Comparison of ENCODE assay signal across 17 mouse cellular contexts in the genomic region with DNA sequence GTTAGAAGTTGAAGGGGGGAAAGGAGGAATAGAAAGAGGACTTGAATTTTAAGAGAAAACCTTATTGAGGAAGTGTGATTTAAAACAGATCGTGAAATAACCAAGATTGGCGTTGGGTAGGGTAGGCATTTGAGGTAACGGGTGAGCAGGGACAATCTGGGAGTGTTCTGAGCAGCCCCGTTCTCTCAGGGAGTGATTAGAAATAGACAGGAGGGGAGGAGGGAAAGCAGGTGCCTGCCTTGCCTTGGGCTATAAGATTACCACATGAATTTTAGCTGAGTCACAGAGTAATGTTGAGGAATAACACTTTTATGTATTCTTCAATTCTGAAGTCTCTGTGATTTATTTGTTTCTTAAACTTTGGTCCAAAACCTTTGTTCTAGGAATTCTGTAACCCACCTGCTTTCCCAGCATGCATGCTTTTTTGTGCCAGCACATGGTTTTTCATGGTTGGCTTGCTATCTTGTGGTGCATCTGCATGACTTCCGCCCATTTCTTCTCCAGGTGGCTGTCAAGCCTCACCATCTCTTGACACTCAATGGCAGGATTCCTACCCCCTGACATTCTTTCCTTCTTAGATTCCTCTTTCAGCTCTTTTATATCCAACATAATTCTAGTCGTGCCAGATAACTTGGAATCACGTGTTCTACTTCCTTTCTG.
DNase-seq lines count a peak whose midpoint lies in the region; ATAC-seq and TF ChIP-seq lines count a peak whose summit lies in the region.
"Had no signal": no experiment of that assay in that cellular context is flagged by ENCODE, and none has a peak within 500 bp of the region (broad histone marks: within the 10 kb centered on the region; RNA-seq: fewer than 3 reads in every experiment).

No protein-coding gene starts in this region.

- H3K4me1 ChIP-seq in thymus, adult 2 months (replicated peaks; ENCODE audit: control insufficient read depth, insufficient read depth, low read length): peaks cover 2% of the 10 kb centered on the region; the same call in 1 of the 2 replicates
- H3K4me1 ChIP-seq in heart, embryonic 10.5 days: peaks cover 14% of the 10 kb centered on the region
- no peaks in the 10 kb centered on the region for H3K4me1 ChIP-seq in kidney, embryonic 14.5 days (ENCODE audit: control insufficient read depth, insufficient read depth, low read length)
- H3K4me1 ChIP-seq: hindbrain, embryonic 15.5 days; liver, embryonic 15.5 days had no signal

- peak; percentile 19 for DNase-seq in thymus, adult 2 months
- DNase-seq in thymus, adult 18-20 months: no peak
- peak; percentile 47 for DNase-seq in cerebellum, adult 8-10 months
- peak; percentile 24 for DNase-seq in thymus, postnatal 4 days
- no peak for DNase-seq in layer of hippocampus, postnatal 25 days (ENCODE audit: extremely low spot score in 1 of 2, low spot score in 1 of 2)
- no peak for DNase-seq in heart, embryonic 10.5 days (ENCODE audit: low spot score)
- DNase-seq: heart, postnatal 10 days; kidney, adult 18-20 months; kidney, postnatal 36 days; lung, postnatal 14 days had no signal

- H3K36me3 ChIP-seq in thymus, adult 2 months (ENCODE audit: control insufficient read depth, insufficient read depth, low read length): no peaks in the 10 kb centered on the region
- H3K36me3 ChIP-seq in heart, embryonic 10.5 days: no peaks in the 10 kb centered on the region
- H3K36me3 ChIP-seq in kidney, embryonic 14.5 days (ENCODE audit: control insufficient read depth, insufficient read depth, low read length): no peaks in the 10 kb centered on the region
- H3K36me3 ChIP-seq: forebrain, embryonic 10.5 days; hindbrain, embryonic 15.5 days; limb, embryonic 12.5 days; liver, embryonic 15.5 days; midbrain, embryonic 13.5 days had no signal

- no peak overlapping the region for H3K4me3 ChIP-seq in thymus, adult 2 months (ENCODE audit: control insufficient read depth, insufficient read depth, low read length)
- H3K4me3 ChIP-seq in heart, embryonic 10.5 days: no peak overlapping the region
- no peak overlapping the region for H3K4me3 ChIP-seq in kidney, embryonic 14.5 days (ENCODE audit: low read length)
- H3K4me3 ChIP-seq: forebrain, embryonic 10.5 days; hindbrain, embryonic 15.5 days; limb, embryonic 12.5 days; liver, embryonic 15.5 days; midbrain, embryonic 13.5 days had no signal

- H3K4me2 ChIP-seq in kidney, embryonic 14.5 days (replicated peaks; ENCODE audit: low read depth, low read length): no peak overlapping the region
- H3K4me2 ChIP-seq: hindbrain, embryonic 15.5 days; limb, embryonic 12.5 days; liver, embryonic 15.5 days; midbrain, embryonic 13.5 days had no signal

- 45% methylated on average over 7 of the region's 7 CpGs for WGBS in thymus, adult 2 months
- 59% methylated on average over 7 of the region's 7 CpGs for WGBS in heart, embryonic 10.5 days
- 75% methylated on average over 7 of the region's 7 CpGs for WGBS in kidney, embryonic 14.5 days

- TF ChIP-seq CTCF in thymus, adult 2 months (IDR thresholded peaks at IDR 0.05; ENCODE audit: borderline replicate concordance, control insufficient read depth, extremely low read depth, insufficient read depth, low read length, poor library complexity): no peak

- TF ChIP-seq POLR2A in thymus, adult 2 months (IDR thresholded peaks at IDR 0.05; ENCODE audit: control insufficient read depth, extremely low read depth, insufficient read depth, low read length, poor library complexity): no peak

- ATAC-seq in megakaryocyte, adult 5-6 weeks (ENCODE audit: poor library complexity, severe bottlenecking): peak; percentile 35; the same call in 1 of the 2 replicates
- ATAC-seq in kidney, embryonic 14.5 days (ENCODE audit: low FRiP score, low TSS enrichment): no peak
- ATAC-seq: midbrain, embryonic 13.5 days had no signal

- H3K9me3 ChIP-seq in heart, embryonic 10.5 days: no peaks in the 10 kb centered on the region
- no peaks in the 10 kb centered on the region for H3K9me3 ChIP-seq in kidney, embryonic 14.5 days (ENCODE audit: control insufficient read depth, low read length)
- H3K9me3 ChIP-seq: forebrain, embryonic 10.5 days; hindbrain, embryonic 15.5 days; limb, embryonic 12.5 days; liver, embryonic 15.5 days; midbrain, embryonic 13.5 days had no signal

- no peaks in the 10 kb centered on the region for H3K27me3 ChIP-seq in thymus, adult 2 months (ENCODE audit: control insufficient read depth, insufficient read depth, low read length)
- H3K27me3 ChIP-seq in heart, embryonic 10.5 days (ENCODE audit: insufficient read depth, poor library complexity, severe bottlenecking): no peaks in the 10 kb centered on the region
- H3K27me3 ChIP-seq in kidney, embryonic 14.5 days (ENCODE audit: control insufficient read depth, insufficient read depth, low read length): no peaks in the 10 kb centered on the region
- H3K27me3 ChIP-seq: hindbrain, embryonic 15.5 days; limb, embryonic 12.5 days; liver, embryonic 15.5 days; midbrain, embryonic 13.5 days had no signal

- H3K27ac ChIP-seq in thymus, adult 2 months (ENCODE audit: control insufficient read depth, insufficient read depth, low read length): no peak overlapping the region
- H3K27ac ChIP-seq in heart, embryonic 10.5 days: no peak overlapping the region
- H3K27ac ChIP-seq in kidney, embryonic 14.5 days (ENCODE audit: low read depth, low read length): no peak overlapping the region
- H3K27ac ChIP-seq: forebrain, embryonic 10.5 days; hindbrain, embryonic 15.5 days; limb, embryonic 12.5 days; liver, embryonic 15.5 days; midbrain, embryonic 13.5 days had no signal

- no peak overlapping the region for H3K9ac ChIP-seq in kidney, embryonic 14.5 days (ENCODE audit: low read depth, low read length)
- H3K9ac ChIP-seq: hindbrain, embryonic 15.5 days; limb, embryonic 12.5 days; liver, embryonic 15.5 days; midbrain, embryonic 13.5 days had no signal

Comparison
In these comparisons a context has a peak if more than half of its experiments do, and no peak if none do; other contexts are left out.
1. DNase-seq: peak in thymus, adult 2 months (single experiment), cerebellum, adult 8-10 months (single experiment) and thymus, postnatal 4 days (single experiment); none in thymus, adult 18-20 months (0 of 2), layer of hippocampus, postnatal 25 days (0 of 2) and heart, embryonic 10.5 days (single experiment).